Mouse (Mus musculus): ENCODE measurements at regions not wholly inside any gene's neighbourhood (a gene's known extent, or its start where the extent isn't known, plus 50 kb on each side); places are given as distances from the start of the nearest gene placed in this dataset.

DNA sequence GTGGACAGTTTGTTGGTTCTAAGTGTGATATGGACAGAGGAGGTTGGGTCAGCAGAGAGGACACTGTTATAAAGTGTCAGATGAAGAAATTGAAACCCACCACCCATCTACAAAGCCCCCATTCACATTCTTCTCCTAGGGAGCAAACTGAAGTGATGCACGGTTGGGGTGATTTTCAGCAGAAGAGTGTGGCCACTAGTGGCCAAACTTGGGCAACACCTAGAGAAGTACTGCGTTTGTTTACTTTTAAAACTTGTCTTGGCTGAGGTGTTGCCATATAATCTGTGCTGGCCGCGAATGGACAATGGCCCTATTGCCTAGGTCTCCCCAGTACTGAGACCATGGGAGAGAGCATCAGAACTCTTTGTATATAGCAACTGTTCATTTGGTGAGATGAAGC lies 150.8 kb upstream of the Cox10 start:
- no peak for DNase-seq (ENCODE audit: low spot score in 2 of 2)

DNA sequence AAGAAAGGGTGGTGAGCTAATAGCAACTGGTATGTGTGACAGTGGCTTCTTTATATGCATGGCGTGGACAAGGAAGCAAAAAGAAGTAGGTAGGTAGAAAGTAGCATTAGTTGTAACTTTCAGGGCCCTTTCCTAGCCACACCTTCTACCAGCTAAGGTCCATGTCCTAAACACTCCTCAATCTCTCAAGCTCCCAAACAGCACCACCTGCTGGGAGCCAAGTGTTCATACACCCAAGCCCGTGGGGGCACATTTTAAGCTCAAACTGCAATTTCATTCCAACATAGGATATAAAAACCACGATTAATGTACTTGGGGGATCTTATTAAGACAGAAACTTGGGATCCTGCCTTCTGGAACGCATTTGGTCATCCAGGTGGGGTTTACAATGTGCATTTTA lies 141.6 kb upstream of the Cox10 start:
- no peak for DNase-seq (ENCODE audit: low spot score in 2 of 2)

DNA sequence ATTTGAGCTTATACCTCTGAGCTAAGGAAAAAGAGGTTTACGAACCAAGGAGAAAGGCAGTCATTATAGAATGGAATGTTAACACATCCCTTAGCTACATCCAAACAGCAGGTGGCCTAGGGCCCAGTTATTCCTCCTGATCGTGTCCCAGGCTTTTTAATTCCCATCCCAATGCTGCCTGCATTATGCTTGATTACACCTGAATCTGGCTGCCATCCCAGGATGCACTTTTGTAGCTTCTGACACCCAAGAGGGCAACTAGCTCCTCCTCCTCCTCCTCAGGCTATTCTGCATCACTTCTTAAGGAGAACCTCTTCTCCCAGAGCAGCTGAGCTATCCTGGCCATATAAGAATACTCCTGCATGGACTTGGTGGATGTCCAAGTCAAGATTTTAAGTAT lies 137.9 kb upstream of the Cox10 start:
- DNase-seq (ENCODE audit: low spot score in 2 of 2) = no peak

DNA sequence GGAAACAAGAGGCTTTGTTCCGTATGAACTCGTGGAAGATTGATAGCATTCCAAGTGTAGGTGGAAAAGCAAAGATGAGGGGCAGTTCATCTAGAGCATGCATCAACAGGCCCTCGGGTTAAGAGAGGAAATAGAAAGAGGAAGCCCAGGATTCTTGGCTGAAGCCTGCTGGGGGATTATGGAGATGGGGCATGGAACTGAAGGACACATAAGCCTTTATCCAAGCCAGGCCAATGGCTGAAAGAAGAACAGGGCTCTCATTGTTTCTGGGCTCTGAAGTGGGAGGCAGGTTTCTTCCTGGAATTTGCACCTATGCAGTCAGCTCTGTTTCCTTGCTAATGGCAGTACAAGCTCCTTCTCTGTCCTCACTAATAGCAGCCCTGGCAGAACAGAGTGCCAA lies 131.6 kb upstream of the Cox10 start:
- DNase-seq (ENCODE audit: low spot score in 2 of 2) = no peak

DNA sequence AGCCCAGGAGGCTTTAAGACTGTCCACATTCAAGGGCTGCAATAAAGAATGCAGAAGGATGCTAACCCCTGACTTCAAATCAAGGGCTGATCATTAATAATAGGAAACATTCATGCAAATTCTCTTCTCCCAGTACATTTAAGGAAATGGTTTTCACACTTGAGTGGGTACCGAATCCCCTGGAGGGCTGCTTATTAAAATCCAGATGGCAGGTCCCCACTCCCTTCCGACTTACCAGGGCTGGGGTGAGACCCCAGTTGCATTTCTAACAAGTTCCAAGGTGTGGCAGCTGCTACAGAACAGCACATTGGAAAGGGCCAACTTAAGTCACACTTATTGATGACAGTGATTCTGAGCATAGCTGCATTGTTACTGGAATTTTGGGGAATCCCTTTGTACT lies 129.0 kb upstream of the Cox10 start:
- DNase-seq (ENCODE audit: low spot score in 2 of 2) = no peak

DNA sequence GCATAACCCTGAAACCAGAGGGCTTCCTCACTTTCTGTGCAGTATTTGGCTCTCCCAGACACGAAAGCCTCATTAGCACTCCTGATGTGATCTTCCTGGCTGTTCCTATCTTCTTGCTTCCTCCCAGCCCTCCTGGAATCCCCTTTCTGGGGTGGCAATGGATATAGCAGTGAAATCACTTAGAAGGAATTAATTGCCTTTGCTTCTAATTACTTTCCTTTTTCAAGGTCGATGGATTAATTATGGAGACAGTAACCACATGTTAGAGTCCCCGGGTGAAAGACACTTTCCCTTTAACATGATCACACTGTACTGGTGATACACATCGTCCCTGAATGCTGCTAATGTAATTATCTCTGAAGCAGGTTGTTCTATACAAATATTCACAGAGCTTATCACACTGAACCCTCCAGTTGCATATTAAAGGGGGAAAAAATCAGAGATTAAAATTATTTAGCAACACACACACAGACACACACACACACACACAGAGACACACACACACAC lies 128.1 kb upstream of the Cox10 start:
- DNase-seq (ENCODE audit: low spot score in 2 of 2) = no peak

DNA sequence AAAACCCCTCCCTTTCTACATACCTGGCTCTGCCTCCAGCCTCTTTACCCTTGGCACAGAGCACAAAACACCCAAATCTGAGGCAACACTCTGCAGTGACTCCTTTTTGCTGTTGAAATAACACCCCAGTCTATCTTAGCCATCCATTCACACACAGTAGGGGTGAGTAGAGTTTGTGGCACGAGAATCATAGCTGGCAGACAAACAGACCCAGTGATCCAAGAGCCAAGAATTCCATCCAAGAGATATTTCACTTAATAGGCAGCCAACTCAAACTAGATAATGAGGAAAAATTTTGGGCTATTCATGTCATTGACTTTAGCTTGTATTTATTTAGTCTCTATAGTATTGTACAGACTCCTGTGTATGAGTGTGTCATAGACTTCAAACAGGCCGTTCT lies 126.9 kb upstream of the Cox10 start:
- DNase-seq (ENCODE audit: low spot score in 2 of 2) = no peak

DNA sequence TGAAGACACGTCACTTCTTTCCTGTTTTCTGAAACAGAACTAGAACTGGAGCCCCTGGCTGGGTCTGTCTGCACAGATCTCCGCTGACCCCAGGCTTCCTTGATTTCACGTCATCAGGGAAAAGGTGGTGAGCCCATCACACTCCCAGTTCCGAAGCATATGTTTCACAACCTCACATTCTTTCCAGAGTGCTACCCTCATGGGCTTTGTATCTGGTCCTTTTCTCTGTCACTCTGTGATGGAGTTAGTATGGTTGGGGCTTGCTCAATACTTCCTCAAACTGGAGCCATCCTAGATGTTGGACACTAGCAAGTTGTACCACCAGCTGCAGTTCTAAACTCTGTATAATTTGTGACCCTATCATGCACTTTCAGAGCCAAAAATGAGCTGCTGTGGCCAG lies 125.8 kb upstream of the Cox10 start:
- DNase-seq (ENCODE audit: low spot score in 2 of 2) = no peak

DNA sequence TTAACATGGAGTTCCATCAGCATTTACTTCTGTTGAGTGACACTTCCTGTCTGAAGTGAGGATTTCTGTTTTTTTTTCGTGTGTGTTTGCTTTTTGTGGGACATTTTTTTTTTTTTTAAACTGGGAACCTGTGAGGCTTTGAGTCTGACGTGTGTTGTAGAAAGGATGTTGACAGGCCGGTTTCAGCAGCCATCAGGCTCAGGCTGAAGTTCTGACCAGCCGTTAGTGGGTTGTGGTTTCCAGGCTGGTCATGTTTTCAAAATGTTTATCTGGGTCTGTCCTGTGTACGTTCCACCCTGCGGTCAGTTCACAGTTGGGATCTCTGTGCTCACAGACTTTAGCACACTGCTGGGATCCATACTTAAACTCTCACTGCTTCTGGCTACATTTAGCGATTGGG lies 125.0 kb upstream of the Cox10 start:
- no peak for DNase-seq (ENCODE audit: low spot score in 2 of 2)

DNA sequence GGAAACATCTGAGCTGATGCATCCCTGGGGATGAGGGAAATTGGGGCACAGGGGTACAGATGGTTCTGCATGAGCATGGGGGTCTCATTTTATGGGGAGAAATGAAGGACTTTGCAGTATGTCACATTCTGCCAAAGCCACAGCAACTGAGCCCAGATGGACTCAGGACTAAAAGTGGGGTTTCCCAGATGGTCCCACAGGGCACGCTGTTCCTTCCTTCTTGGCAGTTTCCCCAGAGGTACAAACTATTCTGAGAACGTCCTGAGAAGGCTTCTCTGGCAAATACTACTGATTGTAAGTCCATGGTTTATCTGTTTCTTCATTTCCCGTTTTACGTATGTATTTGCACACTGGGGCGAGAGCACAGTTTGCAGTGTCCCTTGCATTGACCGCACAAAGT lies 121.6 kb upstream of the Cox10 start:
- no peak for DNase-seq (ENCODE audit: low spot score in 2 of 2)

DNA sequence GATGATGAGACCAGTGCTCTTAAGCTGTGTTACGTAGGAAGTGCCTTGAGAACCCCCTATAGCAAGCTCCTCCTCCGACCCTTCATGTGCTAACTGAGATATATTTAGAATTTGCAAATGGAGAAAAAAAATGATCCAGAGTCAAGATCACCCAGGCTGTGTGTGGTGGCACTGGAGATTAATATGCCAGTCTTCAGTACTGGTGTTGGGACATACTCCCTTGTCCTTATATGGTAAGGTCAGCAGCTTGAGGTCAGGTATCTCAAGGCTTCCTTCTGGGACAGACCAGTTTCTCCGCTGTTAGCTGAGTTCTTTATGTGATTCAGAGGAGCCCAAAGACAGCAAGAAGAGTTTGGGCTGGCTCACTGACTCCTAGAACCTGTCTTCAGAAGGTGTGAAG lies 116.0 kb upstream of the Cox10 start:
- DNase-seq (ENCODE audit: low spot score in 2 of 2) = no peak

DNA sequence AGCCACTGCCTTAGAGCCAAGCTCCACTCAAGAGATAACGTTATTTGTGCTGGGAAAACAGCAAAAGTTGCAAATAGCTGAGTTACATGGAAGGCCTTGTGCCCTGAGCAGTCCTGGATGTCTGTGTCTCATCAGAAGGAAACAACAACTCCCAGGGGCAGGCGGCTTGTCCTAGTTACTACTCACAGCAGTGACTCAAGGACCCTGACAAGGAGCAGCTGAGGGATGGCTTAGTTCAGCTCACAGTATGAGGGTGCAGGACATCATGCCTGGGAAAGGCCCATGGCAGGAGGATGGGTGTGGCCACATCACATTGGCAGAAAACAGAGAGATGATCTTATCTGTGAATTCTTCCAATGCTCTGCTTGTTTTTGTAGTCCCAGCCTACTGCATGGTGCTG lies 109.4 kb upstream of the Cox10 start:
- DNase-seq (ENCODE audit: low spot score in 2 of 2) = no peak

DNA sequence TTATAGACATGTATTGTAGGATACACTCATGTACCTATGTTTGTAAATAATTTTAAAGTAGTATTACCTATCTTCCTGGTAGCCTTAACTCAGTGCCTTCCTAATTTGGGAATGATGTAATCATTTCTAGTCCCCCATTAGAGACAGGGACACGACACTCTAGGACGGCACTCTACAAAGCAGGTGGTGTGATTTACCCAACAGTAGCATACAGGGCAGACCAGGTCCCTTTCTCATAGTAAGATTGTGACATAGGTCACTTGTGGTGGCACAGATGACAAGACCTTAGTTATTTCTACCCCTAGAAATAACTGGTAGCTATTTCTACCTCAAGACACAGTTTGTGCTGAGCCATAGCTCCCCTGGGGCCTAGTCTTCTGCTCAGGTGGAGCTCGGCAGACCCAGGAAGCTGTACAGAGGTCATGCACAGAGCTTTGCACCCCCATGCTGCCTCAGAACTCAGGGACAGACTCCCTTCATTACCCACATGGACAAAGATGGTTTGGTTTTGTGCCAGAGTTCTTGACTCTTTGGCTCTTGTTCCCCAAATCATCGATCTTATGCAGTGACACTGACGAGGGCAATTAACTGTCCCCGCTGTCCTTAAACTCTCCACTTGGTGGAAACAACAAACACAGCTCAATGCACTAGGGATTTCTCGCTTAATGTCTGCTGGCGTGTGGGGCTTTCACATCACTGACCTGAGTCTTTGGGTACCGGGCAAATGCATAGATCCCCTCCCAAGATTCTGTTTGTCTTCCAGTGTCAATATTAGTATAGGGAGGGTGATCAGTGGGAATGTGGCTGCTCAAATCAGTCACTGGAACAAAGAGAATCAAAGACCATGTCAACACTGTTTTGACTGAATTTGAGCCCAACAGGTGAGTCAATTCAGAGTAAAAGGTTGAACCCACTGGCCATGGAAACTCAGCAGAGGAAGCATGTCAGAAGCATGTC lies 108.5 kb upstream of the Cox10 start:
- DNase-seq (ENCODE audit: low spot score in 2 of 2) = no peak

DNA sequence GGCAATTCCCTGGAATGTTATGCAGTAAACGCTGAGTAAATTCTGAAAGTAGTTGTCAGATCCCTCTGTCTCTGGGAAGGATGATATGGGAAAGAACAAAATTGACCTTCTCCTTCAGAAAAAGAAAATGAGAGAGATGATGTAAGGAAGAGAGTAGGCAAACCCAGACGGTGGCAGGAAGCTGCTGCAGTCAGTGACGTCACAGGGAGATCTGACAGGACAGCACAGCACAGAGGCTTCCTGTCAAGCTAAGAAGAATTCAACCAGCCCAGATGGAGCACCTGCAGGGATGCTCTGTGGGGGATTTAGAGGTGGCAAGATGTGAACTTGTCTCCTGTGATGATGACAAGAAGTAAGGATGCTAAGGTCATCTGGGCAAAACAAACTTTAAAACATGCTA lies 107.7 kb upstream of the Cox10 start:
- no peak for DNase-seq (ENCODE audit: low spot score in 2 of 2)

DNA sequence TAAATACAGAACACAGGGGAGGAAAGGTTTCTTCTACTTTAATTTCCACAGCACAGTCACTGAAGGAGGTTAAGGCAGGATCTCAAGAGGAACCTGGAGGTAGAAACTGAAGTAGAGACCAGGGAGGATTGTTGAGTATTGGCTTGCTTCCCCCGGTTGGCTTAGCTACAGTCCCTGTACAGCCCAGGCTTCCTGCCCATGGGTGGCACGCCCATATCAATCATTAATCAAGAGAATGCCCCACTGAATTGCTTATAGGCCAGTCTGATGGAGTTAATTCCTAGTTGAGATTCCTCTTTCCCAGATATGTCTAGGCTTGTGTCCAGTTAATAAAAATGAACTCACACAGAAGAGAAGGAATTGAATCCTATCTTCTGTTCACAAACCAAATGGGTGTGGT lies 107.3 kb upstream of the Cox10 start:
- DNase-seq (ENCODE audit: low spot score in 2 of 2) = no peak

DNA sequence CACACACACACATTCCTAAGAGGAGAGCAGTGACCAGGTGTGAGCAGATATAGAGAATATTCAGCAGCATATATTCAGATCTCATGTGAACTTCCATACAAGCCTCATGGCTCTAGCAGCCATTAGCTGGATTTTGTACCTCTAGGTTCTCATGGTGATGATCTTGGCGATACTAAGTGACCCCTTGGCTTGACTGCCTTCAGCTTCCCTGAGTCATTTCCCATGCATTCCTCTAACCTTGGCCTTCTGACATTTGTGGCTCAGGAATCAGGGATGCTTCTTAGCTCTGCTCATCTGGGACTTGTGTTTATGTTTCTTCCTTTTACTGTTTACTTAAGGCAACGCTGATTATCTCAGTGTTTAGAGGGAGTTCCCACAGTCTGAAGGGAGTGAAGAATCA lies 100.8 kb upstream of the Cox10 start:
- DNase-seq (ENCODE audit: low spot score in 2 of 2) = no peak

DNA sequence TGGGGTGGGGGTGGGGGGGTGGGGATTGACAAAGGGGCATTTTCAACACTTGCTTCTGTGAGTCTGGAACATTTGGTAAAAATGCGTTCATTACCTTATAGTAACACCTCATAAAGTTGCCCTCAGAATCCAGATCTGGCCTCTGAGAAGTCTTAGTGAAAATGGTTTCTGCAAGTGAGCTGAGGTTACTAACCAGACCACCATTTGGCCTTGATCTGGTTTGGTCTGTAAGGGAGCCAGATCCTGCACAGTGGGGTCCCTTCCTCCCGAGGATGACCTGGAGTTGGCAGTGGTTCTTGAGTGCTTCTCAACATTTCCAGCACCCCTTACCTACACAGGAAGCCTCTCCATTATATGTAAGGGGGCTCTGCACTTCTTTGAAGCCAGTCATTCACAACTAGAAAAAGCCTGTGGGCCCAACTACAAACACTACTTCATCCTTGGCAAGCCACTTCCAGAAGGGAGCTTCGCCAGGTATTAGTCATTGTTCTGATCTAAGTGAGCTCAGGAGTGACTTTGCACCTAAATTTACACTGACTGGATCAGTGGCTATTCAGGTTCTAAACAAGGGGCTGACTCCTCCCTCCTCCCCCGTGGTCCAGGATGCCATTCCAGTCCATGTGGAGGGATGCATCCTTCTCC lies 94.3 kb upstream of the Cox10 start:
- DNase-seq (ENCODE audit: low spot score in 2 of 2) = no peak

DNA sequence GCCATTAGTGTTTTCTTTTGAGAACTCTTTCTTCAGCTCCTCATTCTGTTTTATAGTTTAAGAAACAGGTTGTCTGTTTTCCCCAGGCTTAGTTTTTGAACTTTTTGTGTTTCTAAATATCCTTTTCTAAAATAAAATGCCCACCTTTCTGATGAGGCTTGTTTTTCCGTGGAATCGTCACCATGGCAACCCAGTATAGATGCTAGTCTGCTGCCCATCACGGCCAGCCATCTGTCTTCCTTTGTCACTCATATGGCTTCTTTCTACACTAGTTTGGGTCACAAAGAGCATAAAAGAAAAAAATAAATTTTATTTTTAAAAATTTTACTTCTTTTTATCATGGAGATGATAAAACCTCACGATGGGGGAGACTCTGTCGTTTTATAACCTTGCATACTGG lies 93.7 kb upstream of the Cox10 start:
- DNase-seq (ENCODE audit: low spot score in 2 of 2) = no peak

DNA sequence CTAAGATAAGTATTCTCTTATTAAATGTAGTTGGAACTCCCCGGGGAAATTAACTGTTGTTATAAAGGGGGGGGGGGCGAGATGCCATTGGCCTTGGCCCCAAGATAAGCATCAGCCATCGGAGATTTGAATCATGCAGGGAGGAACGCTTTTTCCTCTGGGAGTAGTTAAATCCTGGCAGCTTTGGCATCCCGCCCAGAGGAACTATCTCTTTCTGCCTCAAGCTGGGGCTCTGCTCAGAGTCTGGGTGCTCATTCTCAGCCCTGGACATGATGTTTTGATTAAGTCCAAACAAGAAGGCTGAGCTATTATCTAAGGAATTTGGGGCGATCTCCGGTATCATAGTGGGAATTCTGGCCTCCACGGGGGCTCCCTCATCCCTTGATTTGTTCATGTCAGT lies 89.4 kb upstream of the Cox10 start:
- DNase-seq (ENCODE audit: low spot score in 2 of 2) = no peak

DNA sequence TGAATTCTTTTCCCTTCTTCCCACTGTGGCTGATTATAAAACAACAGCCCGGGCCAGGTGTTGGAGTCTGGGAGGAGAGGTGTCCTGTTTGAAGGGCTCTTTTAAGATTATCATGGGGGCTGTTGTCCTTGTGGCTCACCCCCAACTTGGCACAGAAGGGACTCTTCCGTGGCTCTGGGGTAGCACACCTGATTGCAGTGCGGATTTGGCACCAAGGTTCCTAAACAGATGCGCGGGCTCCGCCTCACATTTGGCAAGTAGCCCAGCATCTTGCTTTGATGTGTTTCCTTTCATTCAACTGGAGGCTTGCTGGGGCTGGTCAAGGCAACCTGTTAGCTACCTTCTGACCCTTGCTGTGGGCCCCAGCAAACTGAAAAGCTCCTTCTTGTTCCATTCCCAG lies 85.5 kb upstream of the Cox10 start:
- DNase-seq (ENCODE audit: low spot score in 2 of 2) = no peak

DNA sequence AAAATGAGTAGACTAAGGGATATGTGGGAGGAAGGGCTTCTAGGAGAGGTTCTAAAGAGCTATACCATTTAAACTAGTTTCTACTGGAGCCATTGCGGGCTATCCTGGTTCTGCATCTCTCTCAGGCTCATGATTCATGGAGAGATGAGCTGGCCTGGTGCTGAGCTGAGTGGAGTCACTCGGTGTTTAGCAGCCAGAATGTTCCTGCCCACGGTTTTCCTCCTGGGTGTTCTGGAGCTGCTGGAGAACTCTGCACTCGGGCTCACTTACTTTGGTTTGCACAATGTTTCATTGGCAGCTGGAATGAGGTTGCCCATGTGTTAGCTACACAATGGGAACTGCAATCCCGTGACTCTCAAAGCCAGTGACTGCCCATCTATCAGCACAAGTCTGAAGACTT lies 79.0 kb upstream of the Cox10 start:
- no peak for DNase-seq (ENCODE audit: low spot score in 2 of 2)

DNA sequence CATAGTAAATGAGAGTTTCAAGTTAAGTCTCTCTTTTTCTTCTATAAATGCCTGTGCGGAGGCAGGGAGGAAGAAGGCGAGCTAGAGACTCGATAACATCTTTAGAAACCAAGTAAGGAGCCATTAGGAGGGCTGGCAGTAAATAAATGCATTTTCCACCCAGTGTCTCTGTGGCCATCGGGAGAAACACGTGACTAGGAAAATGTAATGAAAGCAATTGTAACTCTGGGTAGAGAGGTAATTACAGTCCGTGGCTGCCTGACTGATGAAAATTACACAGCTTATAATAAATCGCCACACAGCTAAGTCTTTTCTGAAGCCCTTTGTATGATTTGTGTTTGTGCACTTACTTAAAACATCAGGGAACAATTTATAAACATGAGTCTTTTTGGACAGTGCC lies 77.4 kb upstream of the Cox10 start:
- DNase-seq (ENCODE audit: low spot score in 2 of 2) = no peak

DNA sequence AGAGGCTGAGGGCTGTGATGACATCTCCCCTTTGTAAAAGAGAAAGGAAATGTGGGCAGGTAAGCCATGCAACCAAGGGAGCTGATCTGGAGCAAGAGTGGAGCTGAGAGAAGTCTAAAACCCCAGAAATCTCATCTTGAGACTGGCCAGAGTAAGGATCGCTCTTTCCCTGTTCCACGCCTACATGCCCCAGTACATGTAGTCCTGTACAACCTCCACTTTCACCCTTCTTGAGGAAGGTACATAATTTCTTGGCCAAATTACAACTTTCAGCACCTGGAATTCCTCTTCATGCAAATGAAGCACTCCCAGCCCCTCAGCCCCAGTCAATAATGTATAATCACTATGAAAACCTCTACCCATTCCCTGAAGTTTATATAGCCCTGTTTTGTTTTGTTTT lies 60.2 kb upstream of the Cox10 start:
- DNase-seq (ENCODE audit: low spot score in 2 of 2) = no peak

All from frontal cortex, postnatal 25 days (tissue).